Mouse (Mus musculus) embryonic facial prominence, embryonic 13.5 days (tissue): ENCODE data around the gene Ophn1. TPM values are rescaled to one million over a fixed set of nuclear protein-coding genes. Genes with fewer than 3 reads are reported as not detected.

Experiments
- ATAC-seq: fragments of 200-750 bp; cut with Nextera tagmentation; 2 replicates; pipeline ENCODE4 v1.8.0; 2017; ENCODE audit warnings: low read depth; ENCODE audit not compliant: insufficient number of reproducible peaks, insufficient read depth, low FRiP score, low TSS enrichment
- H3K27ac ChIP-seq: fragments of 300-500 bp; sonication (generic); 2 replicates; pipeline ENCODE4 v1.5.1; 2015; ENCODE audit warnings: moderate library complexity, mild to moderate bottlenecking, inconsistent platforms
- H3K27me3 ChIP-seq: fragments of 300-500 bp; sonication (generic); 2 replicates; pipeline ENCODE4 v1.6.1; 2015; ENCODE audit warnings: mild to moderate bottlenecking, inconsistent platforms
- H3K36me3 ChIP-seq: fragments of 300-500 bp; sonication (generic); 2 replicates; pipeline ENCODE4 v1.6.1; 2015; ENCODE audit warnings: mild to moderate bottlenecking, inconsistent platforms
- H3K4me1 ChIP-seq: fragments of 300-500 bp; sonication (generic); 2 replicates; pipeline ENCODE4 v1.6.1; 2015; ENCODE audit warnings: inconsistent platforms
- H3K4me2 ChIP-seq: fragments of 300-500 bp; sonication (generic); 2 replicates; pipeline ENCODE4 v1.6.1; 2015; ENCODE audit warnings: moderate library complexity, mild to moderate bottlenecking, inconsistent platforms
- H3K4me3 ChIP-seq: fragments of 300-500 bp; sonication (generic); 2 replicates; pipeline ENCODE4 v1.5.1; 2015; ENCODE audit warnings: mild to moderate bottlenecking, inconsistent platforms
- H3K9ac ChIP-seq: fragments of 300-500 bp; sonication (generic); 2 replicates; pipeline ENCODE4 v1.6.1; 2015; ENCODE audit warnings: mild to moderate bottlenecking, inconsistent platforms
- H3K9me3 ChIP-seq: fragments of 300-500 bp; sonication (generic); 2 replicates; pipeline ENCODE4 v1.6.1; 2016; ENCODE audit warnings: inconsistent platforms
- WGBS: fragments of 180-500 bp; shearing (Covaris S2); methylation state at CpG from one replicate; pipeline ENCODE4 v1.1.7; 2015; ENCODE audit warnings: mixed read lengths; 5-methylcytosine and 5-hydroxymethylcytosine counted together
- microRNA-seq: library from miRNA; unstranded; fragments of <30 nt; microRNA quantifications from one replicate; pipeline ENCODE4, GENCODE M21; 2016
- polyA plus RNA-seq: library from polyadenylated mRNA; unstranded; fragments of >200 nt; fragmentation: Nextera tagmentation; extraction: Ambion mirVana; gene quantifications from 2 replicates; pipeline ENCODE4 v1.2.1, GENCODE M21; 2015

Gene Ophn1
- polyA plus RNA-seq, 1 experiment from 2014 or later = 21.1 TPM

DNA sequence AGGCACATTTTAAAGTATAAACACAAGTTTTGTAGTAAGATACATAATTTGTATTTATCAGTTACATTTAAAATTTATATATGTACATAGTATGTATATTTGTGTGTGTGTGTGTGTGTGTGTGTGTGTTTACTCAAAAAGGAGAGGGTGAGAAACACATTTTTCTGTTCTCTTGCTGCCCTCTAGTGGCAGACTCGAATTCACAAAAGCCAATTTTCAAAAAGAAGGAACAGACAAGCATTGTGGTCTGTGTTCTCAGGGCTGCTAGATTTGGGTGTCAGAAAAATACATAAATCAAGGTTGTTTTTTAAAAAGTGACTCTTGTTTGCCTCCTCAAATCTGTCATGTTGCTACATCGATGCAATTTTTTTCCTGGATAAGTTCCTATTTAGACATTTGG lies 272.0 kb downstream of the Ophn1 start:
- no peak overlapping the region for H3K27ac ChIP-seq
- H3K4me1 ChIP-seq = no peaks in the 10 kb centered on the region
- H3K9ac ChIP-seq = no peak overlapping the region
- 8% methylated on average over 2 of the region's 2 CpGs for WGBS
- H3K36me3 ChIP-seq = no peaks in the 10 kb centered on the region
- H3K27me3 ChIP-seq = no peaks in the 10 kb centered on the region; the same call in 1 of the 2 replicates
- no peak for ATAC-seq
- no peak overlapping the region for H3K4me2 ChIP-seq
- H3K9me3 ChIP-seq = no peaks in the 10 kb centered on the region
- no peak overlapping the region for H3K4me3 ChIP-seq

DNA sequence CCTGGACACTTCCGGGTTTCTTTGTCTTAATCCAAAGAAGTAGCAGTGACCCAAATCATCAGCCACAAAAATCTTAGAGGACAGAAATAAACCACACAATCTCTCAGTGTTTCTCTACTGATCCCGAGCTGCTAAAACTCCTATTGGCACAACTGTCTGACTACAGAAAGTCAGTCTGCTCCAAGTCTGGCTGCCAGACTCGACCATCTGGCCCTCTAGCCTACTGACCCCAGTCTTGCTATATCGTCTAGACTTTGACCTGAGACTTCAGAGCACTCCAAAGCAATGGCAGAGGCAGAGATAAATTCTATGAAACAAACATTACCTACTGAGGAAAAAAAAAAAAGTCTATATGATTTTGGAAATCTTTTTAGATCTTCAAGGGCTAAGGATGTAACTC lies 273.4 kb downstream of the Ophn1 start:
- H3K36me3 ChIP-seq = no peaks in the 10 kb centered on the region
- H3K4me3 ChIP-seq = no peak overlapping the region
- no peak for ATAC-seq
- H3K27me3 ChIP-seq = no peaks in the 10 kb centered on the region; the same call in 1 of the 2 replicates
- WGBS = 64% methylated on average over 4 of the region's 4 CpGs
- no peaks in the 10 kb centered on the region for H3K9me3 ChIP-seq
- H3K27ac ChIP-seq = no peak overlapping the region
- H3K9ac ChIP-seq = no peak overlapping the region
- no peaks in the 10 kb centered on the region for H3K4me1 ChIP-seq
- H3K4me2 ChIP-seq = no peak overlapping the region

GRCm38 (mm10) chrX:98574201-98574600 lies 316.6 kb downstream of the Ophn1 start:
- no peak overlapping the region for H3K9ac ChIP-seq
- no peak for ATAC-seq
- H3K4me2 ChIP-seq = no peak overlapping the region
- no peaks in the 10 kb centered on the region for H3K9me3 ChIP-seq
- H3K27me3 ChIP-seq = 0 out of 2 replicates have a peak, but pooled peaks cover 9% of the 10 kb centered on the region
- H3K27ac ChIP-seq = no peak overlapping the region
- no peak overlapping the region for H3K4me3 ChIP-seq
- no peaks in the 10 kb centered on the region for H3K4me1 ChIP-seq
- H3K36me3 ChIP-seq = no peaks in the 10 kb centered on the region

- ATAC-seq = no peak
- 85% methylated on average over 1 of the region's 1 CpGs for WGBS
- H3K4me2 ChIP-seq = no peak overlapping the region
- no peak overlapping the region for H3K4me3 ChIP-seq
- H3K27me3 ChIP-seq = no peaks in the 10 kb centered on the region
- H3K4me1 ChIP-seq = no peaks in the 10 kb centered on the region
- no peak overlapping the region for H3K9ac ChIP-seq
- no peaks in the 10 kb centered on the region for H3K9me3 ChIP-seq
- H3K27ac ChIP-seq = no peak overlapping the region
- H3K36me3 ChIP-seq = no peaks in the 10 kb centered on the region
Measured at GRCm38 (mm10) chrX:98546458-98546857, 344.4 kb downstream of the Ophn1 start.

DNA sequence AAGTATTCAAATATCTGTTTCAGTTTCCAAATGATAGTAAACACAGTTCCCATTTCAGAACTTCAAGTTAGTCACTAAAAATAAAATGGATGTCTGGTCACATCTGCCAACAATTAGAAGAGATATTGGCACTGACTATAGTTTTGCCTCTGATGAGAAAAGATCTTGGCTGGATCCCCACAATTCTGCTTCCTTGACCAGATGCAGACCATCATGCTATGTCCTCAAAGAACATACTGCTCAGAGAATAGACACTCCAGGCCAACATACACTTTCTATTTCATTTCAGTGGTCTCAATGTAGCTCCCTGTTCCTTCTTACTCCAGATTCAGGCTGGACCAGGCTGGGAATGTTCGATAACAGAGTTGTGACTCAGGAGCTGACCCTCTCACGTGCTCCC lies 375.5 kb downstream of the Ophn1 start:
- no peak overlapping the region for H3K9ac ChIP-seq
- no peak overlapping the region for H3K4me2 ChIP-seq
- 81% methylated on average over 2 of the region's 2 CpGs for WGBS

DNA sequence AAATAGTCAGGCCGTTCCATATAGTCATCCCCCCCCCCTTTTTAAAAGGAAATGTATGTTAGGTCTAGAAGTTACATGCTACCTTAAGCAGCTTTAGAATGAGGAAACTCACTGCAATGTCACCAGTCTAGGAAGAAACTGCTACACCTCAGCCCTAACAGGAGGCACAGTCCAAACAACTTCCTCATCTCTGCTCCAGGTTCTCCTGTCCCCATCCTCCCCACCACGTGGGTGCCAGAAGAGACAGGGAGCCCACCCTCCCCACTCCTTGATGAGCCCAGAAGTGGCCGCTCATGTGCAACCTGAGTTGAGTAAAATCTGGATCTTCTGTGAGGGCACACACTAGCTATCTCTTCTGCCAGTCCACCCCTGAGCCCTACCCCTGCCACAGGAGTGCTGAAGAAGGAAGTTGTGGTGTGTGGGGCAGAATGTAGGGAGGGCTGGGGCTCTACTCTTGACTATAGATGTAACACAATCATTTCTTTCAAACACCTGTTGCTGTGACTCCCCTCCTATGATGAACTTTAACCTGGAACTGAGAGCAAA lies 376.4 kb downstream of the Ophn1 start:
- H3K4me2 ChIP-seq = no peak overlapping the region
- ATAC-seq = no peak
- WGBS = 75% methylated on average over 3 of the region's 3 CpGs
- no peak overlapping the region for H3K4me3 ChIP-seq
- no peaks in the 10 kb centered on the region for H3K36me3 ChIP-seq
- peaks cover 4% of the 10 kb centered on the region; the same call in 1 of the 2 replicates for H3K27me3 ChIP-seq
- no peaks in the 10 kb centered on the region for H3K9me3 ChIP-seq
- no peak overlapping the region for H3K9ac ChIP-seq
- no peak overlapping the region for H3K27ac ChIP-seq
- no peaks in the 10 kb centered on the region for H3K4me1 ChIP-seq

More for the DNA sequence above, 375.5 kb downstream of the Ophn1 start:
- H3K27me3 ChIP-seq = peaks cover 4% of the 10 kb centered on the region; the same call in 1 of the 2 replicates
- ATAC-seq = no peak
- no peak overlapping the region for H3K4me3 ChIP-seq
- no peak overlapping the region for H3K27ac ChIP-seq
- H3K9me3 ChIP-seq = no peaks in the 10 kb centered on the region
- no peaks in the 10 kb centered on the region for H3K36me3 ChIP-seq
- no peaks in the 10 kb centered on the region for H3K4me1 ChIP-seq

Small RNAs within 50 kb of the gene (microRNA-seq; reads per million reads assigned to microRNA genes)
- not detected for gene Gm27554

Other genes with a start within 250 kb of the Ophn1 start
- gene Yipf6, start 45.3 kb upstream of the Ophn1 start, polyA plus RNA-seq = 16.6 and 18.5 TPM in 2 replicates
- 6.2 and 6.4 TPM in 2 replicates for gene Stard8, start 112.2 kb upstream of the Ophn1 start, polyA plus RNA-seq
- gene Efnb1, start 245.1 kb upstream of the Ophn1 start, polyA plus RNA-seq = 56.9 and 60.6 TPM in 2 replicates